Mouse (Mus musculus) mesoderm, embryonic 11.5 days (tissue): ENCODE measurements around the gene Olfr1355.
"Not testable (repeated sequence)": the region's sequence is repeated elsewhere in the genome, so short reads cannot be mapped to it uniquely, and the experiment has no call there.

ENCODE experiments used
- DNase-seq: peaks from one replicate; pipeline ENCODE4 v3.0.0-alpha.2; 2012; ENCODE audit warnings: low read depth, low spot score

The Olfr1355 gene

DNA sequence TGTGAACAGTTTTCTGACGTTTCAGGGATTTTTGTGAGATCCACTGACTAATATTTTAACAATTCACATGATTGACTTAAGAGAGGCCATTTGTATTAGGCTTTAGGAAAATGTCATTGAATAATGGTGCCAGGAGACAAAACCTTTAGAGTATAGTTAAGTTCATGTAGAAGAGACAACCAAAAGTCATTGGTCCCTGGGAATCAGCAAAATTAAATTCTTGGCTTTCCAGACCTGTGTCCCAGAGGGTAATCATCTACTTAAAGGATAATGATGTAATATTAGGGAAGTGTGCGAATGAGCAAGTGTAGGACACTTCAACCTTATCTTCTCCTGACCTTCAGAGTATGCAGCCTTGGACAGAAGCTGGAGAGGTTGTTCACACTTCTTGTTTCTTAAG is at the start of gene Olfr1355:
TSS of gene Olfr1355 (plus strand) at position 301 of the 400 bp plus-strand sequence.
- no peak for DNase-seq

DNA sequence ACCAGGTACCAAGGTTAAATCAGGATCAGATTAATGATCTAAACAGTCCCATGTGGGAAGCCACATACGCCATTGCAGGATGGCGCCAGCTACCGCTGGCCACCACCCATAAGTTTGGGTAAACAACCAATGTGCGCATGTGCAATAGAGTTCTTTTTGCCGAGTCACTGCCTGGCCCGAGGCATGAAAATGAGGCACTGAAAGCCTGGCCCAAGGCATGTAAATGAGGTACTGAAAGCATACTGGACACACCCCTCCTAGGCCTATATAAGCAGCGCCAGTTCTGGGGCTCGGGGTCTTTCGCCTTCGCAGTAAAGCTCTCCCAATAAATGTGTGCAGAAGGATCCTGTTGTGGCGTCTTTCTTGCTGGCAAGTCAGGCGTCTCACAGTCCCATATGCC is 34.9 kb upstream of the Olfr1355 start:
- DNase-seq = not testable (repeated sequence)

DNA sequence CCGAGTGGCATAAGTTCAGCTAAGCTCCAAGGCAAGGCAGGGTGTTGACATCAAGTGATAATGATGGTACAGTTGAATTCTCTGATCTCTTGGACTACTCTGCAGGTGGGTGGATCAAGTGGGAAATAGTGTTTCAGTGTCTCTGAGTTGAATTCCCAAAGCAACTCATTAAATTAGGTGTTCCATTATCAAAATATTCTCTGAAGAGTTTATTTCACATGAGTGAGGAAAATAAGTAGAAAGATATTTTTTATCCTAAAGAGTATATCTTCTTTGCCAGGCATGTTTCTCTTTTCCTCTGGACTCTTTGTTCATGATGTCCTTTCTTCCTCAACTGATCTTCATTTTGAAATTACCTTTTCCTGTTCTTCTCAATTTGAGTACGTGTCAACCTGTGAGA is 23.3 kb upstream of the Olfr1355 start, which contains the start of gene Olfr1356:
TSS of gene Olfr1356 (minus strand) at position 101 of the 400 bp plus-strand sequence.
- no peak for DNase-seq

DNA sequence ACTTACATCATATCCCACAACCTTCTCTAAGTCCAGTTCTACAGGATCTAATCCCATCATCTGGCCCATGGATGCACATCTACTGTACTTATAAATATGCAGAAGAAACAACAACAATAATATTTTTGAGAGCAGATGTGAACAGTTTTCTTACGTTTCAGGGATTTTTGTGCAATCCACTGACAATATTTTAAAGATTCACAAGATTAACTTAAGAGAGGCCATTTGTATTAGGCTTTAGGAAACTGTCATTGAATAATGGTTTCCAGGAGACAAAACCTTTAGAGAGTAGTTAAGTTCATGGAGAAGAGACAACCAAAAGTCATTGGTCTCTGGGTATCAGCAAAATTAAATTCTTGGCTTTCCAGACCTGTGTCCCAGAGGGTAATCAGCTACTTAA is 37.5 kb downstream of the Olfr1355 start, which contains the start of gene Olfr1354:
TSS of gene Olfr1354 (plus strand) at position 301 of the 400 bp plus-strand sequence.
- DNase-seq = not testable (repeated sequence)
